Mouse (Mus musculus) stomach, postnatal 0 days (tissue): ENCODE measurements at regions not wholly inside any gene's neighbourhood (a gene's known extent, or its start where the extent isn't known, plus 50 kb on each side); places are given as distances from the start of the nearest gene placed in this dataset.

Experiments used
- ATAC-seq: fragments of 200-750 bp; cut with Nextera tagmentation; 2 replicates; pipeline ENCODE4 v1.8.0; 2017; ENCODE audit not compliant: low FRiP score, low TSS enrichment
- DNase-seq: peaks from one replicate; pipeline ENCODE4 v3.0.0-alpha.2; 2016; ENCODE audit warnings: low spot score
- H3K27ac ChIP-seq: fragments of 300-500 bp; sonication (generic); replicated peaks from 2 replicates; pipeline ENCODE4 v1.5.1; 2014; ENCODE audit warnings: mild to moderate bottlenecking, control low read depth
- H3K27me3 ChIP-seq: fragments of 300-500 bp; sonication (generic); 2 replicates; pipeline ENCODE4 v1.6.1; 2014; ENCODE audit warnings: low read length; ENCODE audit not compliant: control insufficient read depth, insufficient read depth
- H3K36me3 ChIP-seq: fragments of 300-500 bp; sonication (generic); 2 replicates; pipeline ENCODE4 v1.6.1; 2014; ENCODE audit warnings: low read length, mixed read lengths; ENCODE audit not compliant: control insufficient read depth, insufficient read depth
- H3K4me1 ChIP-seq: fragments of 300-500 bp; sonication (generic); replicated peaks from 2 replicates; pipeline ENCODE4 v1.6.1; 2014; ENCODE audit warnings: antibody characterized with exemption; ENCODE audit not compliant: control insufficient read depth, insufficient read depth
- H3K4me2 ChIP-seq: fragments of 300-500 bp; sonication (generic); replicated peaks from 2 replicates; pipeline ENCODE4 v1.6.1; 2014; ENCODE audit warnings: low read depth, mild to moderate bottlenecking, control low read depth, moderate library complexity
- H3K4me3 ChIP-seq: fragments of 300-500 bp; sonication (generic); 2 replicates; pipeline ENCODE4 v1.5.1; 2014; ENCODE audit warnings: low read depth, low read length, control low read depth
- H3K9ac ChIP-seq: fragments of 300-500 bp; sonication (generic); 2 replicates; pipeline ENCODE4 v1.6.1; 2014; ENCODE audit warnings: mild to moderate bottlenecking, low read length, control low read depth, mixed read lengths
- H3K9me3 ChIP-seq: fragments of 300-500 bp; sonication (generic); 2 replicates; pipeline ENCODE4 v1.6.1; 2016; ENCODE audit warnings: low read length; ENCODE audit not compliant: control insufficient read depth
- CTCF ChIP-seq: IDR thresholded peaks from 2 replicates; pipeline ENCODE4 v1.5.1; 2016; ENCODE audit warnings: antibody characterized with exemption, low read depth, mild to moderate bottlenecking, moderate library complexity
- EP300 ChIP-seq: optimal IDR thresholded peaks from 2 replicates; pipeline ENCODE3; 2016; ENCODE audit warnings: antibody characterized with exemption
- WGBS: fragments of 180-500 bp; shearing (Covaris S2); extraction: QIAGEN DNeasy Blood & Tissue Kit; methylation state at CpG from one replicate; pipeline ENCODE4 v1.1.7; 2014; 5-methylcytosine and 5-hydroxymethylcytosine counted together

GRCm38 (mm10) chr17:7562940-7563339 lies 177.7 kb upstream of the Unc93a2 start:
- ATAC-seq, result no peak
- H3K4me3 ChIP-seq, result no peak overlapping the region

GRCm38 (mm10) chr17:7548456-7548855 lies 163.2 kb upstream of the Unc93a2 start:
- DNase-seq (no peak), ATAC-seq (no peak)
- H3K27ac ChIP-seq, result no peak overlapping the region
- H3K9ac ChIP-seq, result no peak overlapping the region
- H3K9me3 ChIP-seq, result no peaks in the 10 kb centered on the region
- TF ChIP-seq CTCF (no peak), EP300 (no peak)
- no peaks in the 10 kb centered on the region for H3K36me3 ChIP-seq
- WGBS, result 81% methylated on average over 2 of the region's 2 CpGs
- H3K4me3 ChIP-seq, result no peak overlapping the region
- H3K27me3 ChIP-seq, result no peaks in the 10 kb centered on the region
- H3K4me2 ChIP-seq, result no peak overlapping the region
- no peaks in the 10 kb centered on the region for H3K4me1 ChIP-seq

More at GRCm38 (mm10) chr17:7562940-7563339, 177.7 kb upstream of the Unc93a2 start:
- H3K9me3 ChIP-seq, result no peaks in the 10 kb centered on the region
- no peak for DNase-seq
- 45% methylated on average over 8 of the region's 8 CpGs for WGBS
- H3K27ac ChIP-seq, result no peak overlapping the region
- TF ChIP-seq EP300, result no peak
- no peak overlapping the region for H3K4me2 ChIP-seq
- no peak overlapping the region for H3K9ac ChIP-seq
- no peaks in the 10 kb centered on the region for H3K36me3 ChIP-seq
- H3K27me3 ChIP-seq, result no peaks in the 10 kb centered on the region
- no peaks in the 10 kb centered on the region for H3K4me1 ChIP-seq

GRCm38 (mm10) chr17:7538402-7539087 lies 153.3 kb upstream of the Unc93a2 start:
- no peak overlapping the region for H3K4me3 ChIP-seq
- DNase-seq (no peak), ATAC-seq (no peak)
- no peak overlapping the region for H3K9ac ChIP-seq
- no peak overlapping the region for H3K4me2 ChIP-seq
- H3K36me3 ChIP-seq, result no peaks in the 10 kb centered on the region
- no peaks in the 10 kb centered on the region for H3K9me3 ChIP-seq
- peak overlapping the region; percentile 31 for H3K27ac ChIP-seq
- 44% methylated on average over 4 of the region's 4 CpGs for WGBS
- no peaks in the 10 kb centered on the region for H3K4me1 ChIP-seq
- no peaks in the 10 kb centered on the region for H3K27me3 ChIP-seq
- TF ChIP-seq CTCF, result no peak
- TF ChIP-seq EP300, result no peak

GRCm38 (mm10) chr17:7537618-7538266 lies 152.5 kb upstream of the Unc93a2 start:
- peak overlapping the region; percentile 40 for H3K27ac ChIP-seq
- ATAC-seq, result no peak
- WGBS, result 44% methylated on average over 7 of the region's 7 CpGs

GRCm38 (mm10) chr17:7537210-7537609 lies 151.9 kb upstream of the Unc93a2 start:
- H3K4me3 ChIP-seq, result no peak overlapping the region
- DNase-seq (no peak), ATAC-seq (no peak)
- TF ChIP-seq EP300 (no peak), CTCF (no peak)
- no peaks in the 10 kb centered on the region for H3K4me1 ChIP-seq
- H3K9me3 ChIP-seq, result no peaks in the 10 kb centered on the region
- 80% methylated on average over 5 of the region's 5 CpGs for WGBS
- H3K9ac ChIP-seq, result no peak overlapping the region
- H3K27ac ChIP-seq, result no peak overlapping the region
- no peaks in the 10 kb centered on the region for H3K36me3 ChIP-seq
- no peak overlapping the region for H3K4me2 ChIP-seq
- no peaks in the 10 kb centered on the region for H3K27me3 ChIP-seq

More at GRCm38 (mm10) chr17:7537618-7538266, 152.5 kb upstream of the Unc93a2 start:
- Histone ChIP-seq H3K9ac (no peak overlapping the region), H3K4me3 (no peak overlapping the region), H3K36me3 (no peaks in the 10 kb centered on the region), H3K27me3 (no peaks in the 10 kb centered on the region), H3K4me2 (no peak overlapping the region), H3K9me3 (no peaks in the 10 kb centered on the region), H3K4me1 (no peaks in the 10 kb centered on the region)
- TF ChIP-seq CTCF, result no peak
- no peak for TF ChIP-seq EP300
- DNase-seq, result no peak

GRCm38 (mm10) chr17:7534386-7535059 lies 149.3 kb upstream of the Unc93a2 start:
- TF ChIP-seq EP300 (no peak), CTCF (no peak)
- no peaks in the 10 kb centered on the region for H3K9me3 ChIP-seq
- WGBS, result 75% methylated on average over 6 of the region's 6 CpGs
- DNase-seq (no peak), ATAC-seq (no peak)
- H3K4me2 ChIP-seq, result no peak overlapping the region
- no peak overlapping the region for H3K4me3 ChIP-seq
- no peaks in the 10 kb centered on the region for H3K27me3 ChIP-seq
- H3K4me1 ChIP-seq, result no peaks in the 10 kb centered on the region
- H3K27ac ChIP-seq, result no peak overlapping the region
- H3K36me3 ChIP-seq, result no peaks in the 10 kb centered on the region
- no peak overlapping the region for H3K9ac ChIP-seq
